In the genomic region with DNA sequence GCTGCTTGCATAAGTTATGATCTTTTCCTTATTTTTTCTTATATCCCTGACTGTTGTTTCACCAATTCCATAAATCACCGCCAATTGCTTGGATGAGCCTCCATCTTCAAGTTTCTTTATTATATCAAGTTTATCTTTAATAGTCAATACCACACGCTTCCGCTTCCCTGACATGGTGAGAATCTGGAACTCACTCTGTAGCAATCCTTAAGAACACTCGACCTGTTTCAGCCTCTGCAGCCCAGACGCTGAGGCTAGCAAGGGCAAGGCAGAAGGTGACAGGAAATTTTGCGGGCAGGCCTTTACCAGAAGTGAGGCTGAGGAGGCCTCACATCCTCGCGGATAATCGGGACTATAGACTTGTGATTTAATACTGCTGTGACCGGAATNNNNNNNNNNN, we compare ENCODE assay signal across 8 mouse cellular contexts. TPM values are rescaled to one million over a fixed set of nuclear protein-coding genes. Genes with fewer than 3 reads are reported as not detected.
DNase-seq lines count a peak whose midpoint lies in the region; ATAC-seq lines count a peak whose summit lies in the region.

A gene (minus strand): TSS at position 349 of the 400 bp plus-strand sequence.

- peak; percentile 57 for DNase-seq in 3T3-L1 (ENCODE audit: low read depth, low spot score)
- peak; percentile 19 for DNase-seq in adrenal gland, adult 8-10 months
- no peak for DNase-seq in liver, embryonic 11.5 days (ENCODE audit: low spot score)
- DNase-seq in monocyte, adult 2 months (ENCODE audit: low read depth in 1 of 2, low spot score in 2 of 2) = peak; percentile 6
- peak; percentile 18 to 67 for DNase-seq in spleen, postnatal 4 days (ENCODE audit: low spot score in 2 of 2)

- H3K9me3 ChIP-seq in embryonic facial prominence, embryonic 12.5 days = no peaks in the 10 kb centered on the region
- no peaks in the 10 kb centered on the region for H3K9me3 ChIP-seq in heart, embryonic 11.5 days (replicated peaks; ENCODE audit: control insufficient read depth, low read length)
- no peaks in the 10 kb centered on the region for H3K9me3 ChIP-seq in kidney, embryonic 15.5 days (replicated peaks)
- H3K9me3 ChIP-seq in liver, embryonic 11.5 days (ENCODE audit: control insufficient read depth, low read length) = no peaks in the 10 kb centered on the region

- H3K36me3 ChIP-seq in embryonic facial prominence, embryonic 12.5 days = no peaks in the 10 kb centered on the region
- H3K36me3 ChIP-seq in heart, embryonic 11.5 days (ENCODE audit: control insufficient read depth, insufficient read depth, low read length) = no peaks in the 10 kb centered on the region
- peaks cover 7% of the 10 kb centered on the region; the same call in 1 of the 2 replicates for H3K36me3 ChIP-seq in kidney, embryonic 15.5 days
- no peaks in the 10 kb centered on the region for H3K36me3 ChIP-seq in liver, embryonic 11.5 days (ENCODE audit: control insufficient read depth, insufficient read depth, low read length)

- peak within 1 kb of the TSS; percentile 78 for H3K27ac ChIP-seq in embryonic facial prominence, embryonic 12.5 days
- peak within 1 kb of the TSS; percentile 78 for H3K27ac ChIP-seq in heart, embryonic 11.5 days (ENCODE audit: low read depth, low read length)
- H3K27ac ChIP-seq in kidney, embryonic 15.5 days = peak within 1 kb of the TSS; percentile 87
- H3K27ac ChIP-seq in liver, embryonic 11.5 days (ENCODE audit: low read depth, low read length) = no peak within 1 kb of the TSS

- 8% methylated on average over 10 of the region's 10 CpGs for WGBS in embryonic facial prominence, embryonic 12.5 days
- 5% methylated on average over 10 of the region's 10 CpGs for WGBS in heart, embryonic 11.5 days (ENCODE audit: insufficient replicate concordance)
- 9% methylated on average over 10 of the region's 10 CpGs for WGBS in kidney, embryonic 15.5 days
- 4% methylated on average over 10 of the region's 10 CpGs for WGBS in liver, embryonic 11.5 days

- peaks cover 7% of the 10 kb centered on the region; the same call in 1 of the 2 replicates for H3K4me1 ChIP-seq in embryonic facial prominence, embryonic 12.5 days
- H3K4me1 ChIP-seq in heart, embryonic 11.5 days (ENCODE audit: control insufficient read depth, insufficient read depth, low read length) = peaks cover 14% of the 10 kb centered on the region
- H3K4me1 ChIP-seq in kidney, embryonic 15.5 days = peaks cover 16% of the 10 kb centered on the region
- peaks cover 11% of the 10 kb centered on the region; the same call in 1 of the 2 replicates for H3K4me1 ChIP-seq in liver, embryonic 11.5 days (replicated peaks; ENCODE audit: control insufficient read depth, insufficient read depth, low read length)

- no peak for ATAC-seq in embryonic facial prominence, embryonic 12.5 days (ENCODE audit: insufficient number of reproducible peaks, insufficient read depth, low FRiP score, low TSS enrichment)
- no peak for ATAC-seq in heart, embryonic 11.5 days (replicated peaks; ENCODE audit: insufficient number of reproducible peaks, low FRiP score, low TSS enrichment)
- ATAC-seq in kidney, embryonic 15.5 days (replicated peaks; ENCODE audit: low FRiP score) = no peak
- no peak for ATAC-seq in liver, embryonic 11.5 days (replicated peaks; ENCODE audit: low FRiP score)

- peak within 1 kb of the TSS; percentile 57 for H3K4me2 ChIP-seq in embryonic facial prominence, embryonic 12.5 days (replicated peaks)
- peak within 1 kb of the TSS; percentile 77 for H3K4me2 ChIP-seq in heart, embryonic 11.5 days
- H3K4me2 ChIP-seq in kidney, embryonic 15.5 days = peak within 1 kb of the TSS; percentile 62
- peak within 1 kb of the TSS; percentile 81 for H3K4me2 ChIP-seq in liver, embryonic 11.5 days

- peak within 1 kb of the TSS; percentile 44; the same call in 1 of the 2 replicates for H3K9ac ChIP-seq in embryonic facial prominence, embryonic 12.5 days
- H3K9ac ChIP-seq in heart, embryonic 11.5 days (ENCODE audit: low read depth, low read length) = peak within 1 kb of the TSS; percentile 70
- H3K9ac ChIP-seq in kidney, embryonic 15.5 days = peak within 1 kb of the TSS; percentile 32
- peak within 1 kb of the TSS; percentile 49; the same call in 1 of the 2 replicates for H3K9ac ChIP-seq in liver, embryonic 11.5 days (ENCODE audit: low read depth, low read length)

- H3K4me3 ChIP-seq in embryonic facial prominence, embryonic 12.5 days = peak within 1 kb of the TSS; percentile 52
- H3K4me3 ChIP-seq in heart, embryonic 11.5 days (ENCODE audit: low read depth, low read length) = peak within 1 kb of the TSS; percentile 58
- H3K4me3 ChIP-seq in kidney, embryonic 15.5 days (replicated peaks) = peak within 1 kb of the TSS; percentile 55
- H3K4me3 ChIP-seq in liver, embryonic 11.5 days (ENCODE audit: low read depth, low read length) = peak within 1 kb of the TSS; percentile 62

- H3K27me3 ChIP-seq in embryonic facial prominence, embryonic 12.5 days = no peaks in the 10 kb centered on the region
- no peaks in the 10 kb centered on the region for H3K27me3 ChIP-seq in heart, embryonic 11.5 days (ENCODE audit: control insufficient read depth, insufficient read depth, low read length)
- no peaks in the 10 kb centered on the region for H3K27me3 ChIP-seq in kidney, embryonic 15.5 days
- no peaks in the 10 kb centered on the region for H3K27me3 ChIP-seq in liver, embryonic 11.5 days (replicated peaks; ENCODE audit: control insufficient read depth, insufficient read depth, low read length)

RNA-seq across cellular contexts. Expression of the gene that starts here (rescaled TPM):
- 1 to 10 TPM; 7.7 to 9.5 (median 8.0) TPM for total RNA-seq in adrenal gland, adult 8-10 months (2022)
- polyA plus RNA-seq in embryonic facial prominence, embryonic 12.5 days (2016; fragmentation: Nextera tagmentation; extraction: Ambion mirVana) = 11.9 and 13.9 TPM in 2 replicates
- polyA plus RNA-seq in heart, embryonic 11.5 days (2014; fragmentation: Nextera tagmentation; extraction: Ambion mirVana) = 6.7 and 7.1 TPM in 2 replicates
- polyA plus RNA-seq in kidney, embryonic 15.5 days (2015; fragmentation: Nextera tagmentation; extraction: Ambion mirVana) = 9.0 and 10.0 TPM in 2 replicates
- polyA plus RNA-seq in liver, embryonic 11.5 days (2014; fragmentation: Nextera tagmentation; extraction: Ambion mirVana) = 3.0 and 3.3 TPM in 2 replicates
